Mouse (Mus musculus) liver, adult 2 months (tissue): ENCODE measurements at regions not wholly inside any gene's neighbourhood (a gene's known extent, or its start where the extent isn't known, plus 50 kb on each side); places are given as distances from the start of the nearest gene placed in this dataset.

Source experiments
- CTCF ChIP-seq: fragments of 200-500 bp; IDR thresholded peaks from 2 replicates; pipeline ENCODE4 v1.5.1; 2011; ENCODE audit warnings: low read depth, low read length, control low read depth
- POLR2A ChIP-seq: fragments of 200-500 bp; IDR thresholded peaks from 2 replicates; pipeline ENCODE4 v1.6.1; 2011; ENCODE audit warnings: low read length, control low read depth; ENCODE audit not compliant: insufficient read depth; ENCODE audit errors: extremely low read depth

- TF ChIP-seq CTCF (no peak), POLR2A (no peak)
These were observed 206.0 kb upstream of the Smim15 start for GRCm38 (mm10) chr13:107838126-107838715.
